Mouse (Mus musculus): ENCODE results near the gene Gtf2i. TPM values are rescaled to one million over a fixed set of nuclear protein-coding genes. Genes with fewer than 3 reads are reported as not detected.

Gtf2i gene
- polyA plus RNA-seq, 1 experiment, result 157 TPM

GRCm38 (mm10) chr5:134284921-134285320, 29.6 kb downstream of the Gtf2i start:
- 88% methylated on average over 12 of the region's 12 CpGs for WGBS

DNA sequence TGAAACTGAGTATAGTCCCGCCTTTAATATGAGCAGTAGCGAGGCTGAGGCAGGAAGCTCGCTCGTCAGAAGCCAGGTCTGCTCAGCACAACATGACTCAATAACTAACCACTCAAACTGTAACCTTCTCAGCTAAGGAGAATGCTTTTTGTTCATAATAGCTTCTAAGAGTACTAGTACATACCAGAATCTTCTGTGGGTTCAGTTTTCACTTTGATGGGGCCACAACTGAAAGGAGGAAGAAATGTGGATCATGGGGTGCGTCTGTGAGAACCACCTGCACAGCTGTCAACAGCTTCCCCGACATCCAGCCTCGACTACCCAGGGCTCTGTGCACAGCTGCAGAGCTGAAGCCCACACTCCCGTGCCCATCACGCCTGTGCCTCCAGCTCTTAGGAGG, 32.0 kb downstream of the Gtf2i start:
- Histone ChIP-seq H3K4me1 (ENCODE audit: control insufficient read depth, insufficient read depth, low read length) (no peaks in the 10 kb centered on the region), H3K27me3 (ENCODE audit: control insufficient read depth, insufficient read depth, low read length) (no peaks in the 10 kb centered on the region), H3K4me3 (replicated peaks; ENCODE audit: insufficient read depth, low read depth, low read length) (no peak overlapping the region), H3K27ac (ENCODE audit: insufficient read depth, low read length) (no peak overlapping the region)
- no peak for DNase-seq
- TF ChIP-seq POLR2A (IDR thresholded peaks at IDR 0.05; ENCODE audit: borderline replicate concordance, insufficient read depth, low read length) (no peak), CTCF (IDR thresholded peaks at IDR 0.05; ENCODE audit: borderline replicate concordance, insufficient read depth, low read depth, low read length) (no peak)
- WGBS, result 90% methylated on average over 9 of the region's 9 CpGs

More at GRCm38 (mm10) chr5:134284921-134285320, 29.6 kb downstream of the Gtf2i start:
- Histone ChIP-seq H3K4me3 (replicated peaks; ENCODE audit: insufficient read depth, low read depth, low read length) (no peak overlapping the region), H3K27me3 (ENCODE audit: control insufficient read depth, insufficient read depth, low read length) (no peaks in the 10 kb centered on the region), H3K4me1 (ENCODE audit: control insufficient read depth, insufficient read depth, low read length) (no peaks in the 10 kb centered on the region; the same call in 1 of the 2 replicates), H3K27ac (ENCODE audit: insufficient read depth, low read length) (no peak overlapping the region)
- TF ChIP-seq POLR2A (IDR thresholded peaks at IDR 0.05; ENCODE audit: borderline replicate concordance, insufficient read depth, low read length) (no peak), CTCF (IDR thresholded peaks at IDR 0.05; ENCODE audit: borderline replicate concordance, insufficient read depth, low read depth, low read length) (no peak)
- DNase-seq, result no peak

DNA sequence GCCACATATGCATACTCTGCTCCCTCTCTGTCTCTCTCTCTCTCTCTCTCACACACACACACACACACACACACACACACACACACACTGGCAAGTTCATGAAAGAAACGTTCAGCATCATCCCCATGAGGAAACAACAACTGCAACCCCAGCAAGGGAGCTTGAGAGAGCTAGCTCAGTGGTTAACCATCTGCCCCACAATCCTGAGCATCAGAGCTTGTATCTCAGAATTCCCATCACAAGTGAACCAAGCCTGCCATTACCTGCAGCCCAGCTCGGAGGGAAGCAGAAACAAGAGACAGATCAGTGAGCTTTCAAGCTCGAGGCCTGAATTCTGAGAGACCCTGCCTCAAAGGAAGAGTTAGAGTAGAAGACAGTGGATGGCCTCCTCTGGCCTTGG, 32.5 kb downstream of the Gtf2i start:
- DNase-seq, result no peak
- H3K27me3 ChIP-seq (ENCODE audit: control insufficient read depth, insufficient read depth, low read length), result no peaks in the 10 kb centered on the region
- WGBS, result 67% methylated on average over 3 of the region's 3 CpGs

GRCm38 (mm10) chr5:134279371-134279770, 35.2 kb downstream of the Gtf2i start:
- no peak for TF ChIP-seq POLR2A (IDR thresholded peaks at IDR 0.05; ENCODE audit: borderline replicate concordance, insufficient read depth, low read length)
- TF ChIP-seq CTCF (IDR thresholded peaks at IDR 0.05; ENCODE audit: borderline replicate concordance, insufficient read depth, low read depth, low read length), result no peak
- 88% methylated on average over 7 of the region's 7 CpGs for WGBS
- DNase-seq, result no peak
- no peak overlapping the region for H3K27ac ChIP-seq (ENCODE audit: insufficient read depth, low read length)
- no peaks in the 10 kb centered on the region for H3K27me3 ChIP-seq (ENCODE audit: control insufficient read depth, insufficient read depth, low read length)
- H3K4me3 ChIP-seq (replicated peaks; ENCODE audit: insufficient read depth, low read depth, low read length), result no peak overlapping the region
- H3K4me1 ChIP-seq (ENCODE audit: control insufficient read depth, insufficient read depth, low read length), result no peaks in the 10 kb centered on the region

More for the DNA sequence above, 32.5 kb downstream of the Gtf2i start:
- no peaks in the 10 kb centered on the region for H3K4me1 ChIP-seq (ENCODE audit: control insufficient read depth, insufficient read depth, low read length)
- no peak overlapping the region for H3K4me3 ChIP-seq (replicated peaks; ENCODE audit: insufficient read depth, low read depth, low read length)
- TF ChIP-seq CTCF (IDR thresholded peaks at IDR 0.05; ENCODE audit: borderline replicate concordance, insufficient read depth, low read depth, low read length) (no peak), POLR2A (IDR thresholded peaks at IDR 0.05; ENCODE audit: borderline replicate concordance, insufficient read depth, low read length) (no peak)
- H3K27ac ChIP-seq (ENCODE audit: insufficient read depth, low read length), result no peak overlapping the region

- Histone ChIP-seq H3K4me3 (replicated peaks; ENCODE audit: insufficient read depth, low read depth, low read length) (no peak overlapping the region), H3K4me1 (ENCODE audit: control insufficient read depth, insufficient read depth, low read length) (no peaks in the 10 kb centered on the region), H3K27me3 (ENCODE audit: control insufficient read depth, insufficient read depth, low read length) (no peaks in the 10 kb centered on the region), H3K27ac (ENCODE audit: insufficient read depth, low read length) (no peak overlapping the region)
- DNase-seq, result no peak
- WGBS, result 69% methylated on average over 4 of the region's 4 CpGs
- no peak for TF ChIP-seq POLR2A (IDR thresholded peaks at IDR 0.05; ENCODE audit: borderline replicate concordance, insufficient read depth, low read length)
- TF ChIP-seq CTCF (IDR thresholded peaks at IDR 0.05; ENCODE audit: borderline replicate concordance, insufficient read depth, low read depth, low read length), result no peak
Measured at GRCm38 (mm10) chr5:134277109-134277508, 37.5 kb downstream of the Gtf2i start.

- no peak for DNase-seq
- H3K4me1 ChIP-seq (ENCODE audit: control insufficient read depth, insufficient read depth, low read length), result no peaks in the 10 kb centered on the region
- 90% methylated on average over 10 of the region's 10 CpGs for WGBS
- no peak for TF ChIP-seq POLR2A (IDR thresholded peaks at IDR 0.05; ENCODE audit: borderline replicate concordance, insufficient read depth, low read length)
- no peak for TF ChIP-seq CTCF (IDR thresholded peaks at IDR 0.05; ENCODE audit: borderline replicate concordance, insufficient read depth, low read depth, low read length)
- H3K4me3 ChIP-seq (replicated peaks; ENCODE audit: insufficient read depth, low read depth, low read length), result no peak overlapping the region
- no peak overlapping the region for H3K27ac ChIP-seq (ENCODE audit: insufficient read depth, low read length)
- H3K27me3 ChIP-seq (ENCODE audit: control insufficient read depth, insufficient read depth, low read length), result no peaks in the 10 kb centered on the region
Measured at GRCm38 (mm10) chr5:134275556-134275955, 39.0 kb downstream of the Gtf2i start.

GRCm38 (mm10) chr5:134275021-134275420, 39.5 kb downstream of the Gtf2i start:
- no peak for DNase-seq
- Histone ChIP-seq H3K4me1 (ENCODE audit: control insufficient read depth, insufficient read depth, low read length) (0 out of 2 replicates have a peak, but pooled peaks cover 3% of the 10 kb centered on the region), H3K27me3 (ENCODE audit: control insufficient read depth, insufficient read depth, low read length) (no peaks in the 10 kb centered on the region), H3K27ac (ENCODE audit: insufficient read depth, low read length) (no peak overlapping the region), H3K4me3 (replicated peaks; ENCODE audit: insufficient read depth, low read depth, low read length) (no peak overlapping the region)
- TF ChIP-seq CTCF (IDR thresholded peaks at IDR 0.05; ENCODE audit: borderline replicate concordance, insufficient read depth, low read depth, low read length) (no peak), POLR2A (IDR thresholded peaks at IDR 0.05; ENCODE audit: borderline replicate concordance, insufficient read depth, low read length) (no peak)
- WGBS, result 67% methylated on average over 11 of the region's 11 CpGs

DNA sequence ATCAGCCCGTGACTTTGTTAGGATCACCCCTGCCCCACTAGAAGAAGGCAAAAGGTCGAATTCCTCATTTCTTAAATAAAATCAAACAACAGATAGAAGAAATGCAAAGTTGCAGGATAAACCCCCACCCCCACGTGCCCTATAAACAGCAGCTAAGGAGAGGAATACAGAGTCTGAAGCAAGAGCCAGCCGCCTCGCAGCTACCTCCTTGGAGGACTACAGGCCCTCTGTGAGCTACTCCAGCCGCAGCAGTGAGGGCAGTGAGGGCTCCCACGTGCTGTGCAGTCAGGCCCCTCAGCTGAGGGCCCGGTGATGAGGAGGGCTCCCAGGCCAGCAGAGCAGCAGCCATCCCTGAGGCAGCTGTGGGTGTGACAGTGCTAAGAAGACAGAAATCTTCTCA, 40.8 kb downstream of the Gtf2i start:
- Histone ChIP-seq H3K4me3 (replicated peaks; ENCODE audit: insufficient read depth, low read depth, low read length) (no peak overlapping the region), H3K27me3 (ENCODE audit: control insufficient read depth, insufficient read depth, low read length) (no peaks in the 10 kb centered on the region), H3K4me1 (ENCODE audit: control insufficient read depth, insufficient read depth, low read length) (0 out of 2 replicates have a peak, but pooled peaks cover 3% of the 10 kb centered on the region), H3K27ac (ENCODE audit: insufficient read depth, low read length) (no peak overlapping the region)
- no peak for DNase-seq
- TF ChIP-seq POLR2A (IDR thresholded peaks at IDR 0.05; ENCODE audit: borderline replicate concordance, insufficient read depth, low read length) (no peak), CTCF (IDR thresholded peaks at IDR 0.05; ENCODE audit: borderline replicate concordance, insufficient read depth, low read depth, low read length) (no peak)
- 85% methylated on average over 8 of the region's 8 CpGs for WGBS

Data from cerebellum, adult 2 months (tissue).